Comparison of ENCODE assay signal across 8 mouse cellular contexts in genomic region chr2:157134479-157134931, GRCm38 (mm10). TPM values are rescaled to one million over a fixed set of nuclear protein-coding genes. Genes with fewer than 3 reads are reported as not detected.
DNase-seq lines count a peak whose midpoint lies in the region; ATAC-seq and TF ChIP-seq lines count a peak whose summit lies in the region.

No protein-coding gene starts in this region.

- intact Hi-C loops in gastrocnemius, postnatal 14 days (cut with DNase I; ENCODE audit: low total_unique reads): no loop called here

- H3K9me3 ChIP-seq in midbrain, embryonic 15.5 days: no peaks in the 10 kb centered on the region

- peak; percentile 74 for ATAC-seq in midbrain, embryonic 15.5 days (replicated peaks)

- H3K27ac ChIP-seq in layer of hippocampus, adult 2 months: peak overlapping the region; percentile 86
- H3K27ac ChIP-seq in midbrain, embryonic 15.5 days: peak overlapping the region; percentile 63

- H3K36me3 ChIP-seq in midbrain, embryonic 15.5 days (replicated peaks): no peaks in the 10 kb centered on the region

- H3K4me2 ChIP-seq in midbrain, embryonic 15.5 days: peak overlapping the region; percentile 78

- DNase-seq in layer of hippocampus, adult 2 months (ENCODE audit: low spot score in 2 of 2): no peak
- DNase-seq in layer of hippocampus, adult 11-12 months (ENCODE audit: low spot score): no peak
- DNase-seq in adrenal gland, postnatal 4 days (ENCODE audit: low spot score in 2 of 2): peak; percentile 10 to 13
- DNase-seq in gastrocnemius, postnatal 14 days: peak; percentile 21
- DNase-seq in kidney, postnatal 25 days: peak; percentile 23 to 56
- DNase-seq in frontal cortex, postnatal 36 days (ENCODE audit: low spot score in 2 of 2): no peak
- DNase-seq in urinary bladder, postnatal 36 days (ENCODE audit: low spot score in 2 of 2): no peak

- H3K4me1 ChIP-seq in midbrain, embryonic 15.5 days: peaks cover 9% of the 10 kb centered on the region

- peak overlapping the region; percentile 54 for H3K9ac ChIP-seq in midbrain, embryonic 15.5 days

- no peaks in the 10 kb centered on the region for H3K27me3 ChIP-seq in midbrain, embryonic 15.5 days (replicated peaks)

- no peak for TF ChIP-seq CTCF in layer of hippocampus, adult 2 months (conservative IDR thresholded peaks at IDR 0.05)

- H3K4me3 ChIP-seq in layer of hippocampus, adult 2 months: peak overlapping the region; percentile 93
- H3K4me3 ChIP-seq in midbrain, embryonic 15.5 days: peak overlapping the region; percentile 54

- WGBS in midbrain, embryonic 15.5 days: 0% methylated on average over 25 of the region's 25 CpGs

RNA-seq across cellular contexts. Expression of gene Samhd1, which starts 0.6 kb away (rescaled TPM):
- 10 to 100 TPM; 14.3 to 16.8 TPM for total RNA-seq in layer of hippocampus, adult 2 months (2021)
- total RNA-seq in adrenal gland, postnatal 4 days (2021): 10 to 100 TPM; 30.8 to 32.6 TPM
- 10 to 100 TPM; 11.4 to 13.7 TPM for total RNA-seq in gastrocnemius, postnatal 14 days (2021)
- 9.4 and 9.9 TPM in 2 replicates for polyA plus RNA-seq in midbrain, embryonic 15.5 days (2015; fragmentation: Nextera tagmentation; extraction: Ambion mirVana)

RNA-seq across cellular contexts. Expression of gene Tldc2, which starts 47.6 kb away (rescaled TPM):
- total RNA-seq in layer of hippocampus, adult 2 months (2021): not detected
- total RNA-seq in adrenal gland, postnatal 4 days (2021): not detected
- total RNA-seq in gastrocnemius, postnatal 14 days (2021): not detected
- not detected in 2 replicates for polyA plus RNA-seq in midbrain, embryonic 15.5 days (2015; fragmentation: Nextera tagmentation; extraction: Ambion mirVana)

RNA-seq across cellular contexts. Expression of gene Soga1, which starts 55.5 kb away (rescaled TPM):
- total RNA-seq in layer of hippocampus, adult 2 months (2021): 10 to 100 TPM; 31.4 to 36.3 TPM
- total RNA-seq in adrenal gland, postnatal 4 days (2021): 10 to 100 TPM; 46.3 to 47.0 TPM
- total RNA-seq in gastrocnemius, postnatal 14 days (2021): 10 to 100 TPM; 11.1 to 12.2 TPM
- 6.8 and 7.1 TPM in 2 replicates for polyA plus RNA-seq in midbrain, embryonic 15.5 days (2015; fragmentation: Nextera tagmentation; extraction: Ambion mirVana)

Comparison
In these comparisons a context has a peak if more than half of its experiments do, and no peak if none do; other contexts are left out.
1. DNase-seq: peak in adrenal gland, postnatal 4 days (2 of 2), gastrocnemius, postnatal 14 days (single experiment) and kidney, postnatal 25 days (2 of 2); none in layer of hippocampus, adult 2 months (0 of 2), layer of hippocampus, adult 11-12 months (single experiment), frontal cortex, postnatal 36 days (0 of 2) and urinary bladder, postnatal 36 days (0 of 2).